Mouse (Mus musculus) heart, adult 11 months (tissue): ENCODE results near the gene Abr.
A peak's percentile ranks its signal among the peaks of the same experiment; 100 is the strongest.

ENCODE experiments used
- DNase-seq: peaks from one replicate; pipeline ENCODE4 v3.0.0; 2022

Gene Abr

DNA sequence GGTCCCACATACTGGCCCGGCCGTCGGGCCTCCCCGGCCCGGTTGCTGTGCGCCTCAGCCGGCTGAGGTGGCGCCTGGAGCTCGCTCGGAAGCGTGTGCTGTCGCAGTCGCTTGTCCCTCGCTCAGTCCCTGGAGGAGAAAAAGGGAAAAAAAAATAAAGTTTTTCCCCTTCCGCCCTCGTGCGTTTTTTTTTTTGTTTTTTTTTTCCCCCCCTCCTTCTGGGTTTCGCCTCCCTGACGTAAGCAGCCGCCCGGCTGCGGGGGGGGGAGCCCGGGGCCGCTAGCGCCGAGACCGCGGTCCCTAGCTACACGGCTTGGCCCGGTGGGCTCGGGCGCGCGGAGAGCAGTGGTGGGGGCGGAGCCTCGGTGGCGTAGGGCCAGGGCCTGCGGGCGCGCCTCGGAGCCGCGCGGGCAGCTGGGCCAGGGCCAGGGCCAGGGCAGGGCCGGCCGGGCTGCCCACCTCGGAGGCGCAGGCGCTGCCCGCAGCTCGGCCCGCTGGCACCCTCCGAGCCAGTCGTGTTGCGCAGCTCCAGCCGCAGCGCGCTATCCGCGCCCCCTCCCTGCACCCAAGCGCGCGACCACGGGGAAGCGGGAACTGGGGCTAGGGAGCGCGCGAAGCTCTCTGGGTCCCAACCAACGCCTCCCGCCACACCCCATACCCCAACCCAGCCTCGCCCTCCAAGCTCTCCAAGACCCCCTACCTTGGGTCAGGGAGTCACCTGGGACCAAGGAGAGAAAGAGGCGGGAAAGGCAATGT, 1.3 kb upstream of the Abr start:
- DNase-seq: peak; percentile 96

GRCm38 (mm10) chr11:76622566-76623205, 572 bp upstream of the Abr start:
- DNase-seq: peak; percentile 93

GRCm38 (mm10) chr11:76618134-76618533, 4.0 kb downstream of the Abr start:
- no peak for DNase-seq

DNA sequence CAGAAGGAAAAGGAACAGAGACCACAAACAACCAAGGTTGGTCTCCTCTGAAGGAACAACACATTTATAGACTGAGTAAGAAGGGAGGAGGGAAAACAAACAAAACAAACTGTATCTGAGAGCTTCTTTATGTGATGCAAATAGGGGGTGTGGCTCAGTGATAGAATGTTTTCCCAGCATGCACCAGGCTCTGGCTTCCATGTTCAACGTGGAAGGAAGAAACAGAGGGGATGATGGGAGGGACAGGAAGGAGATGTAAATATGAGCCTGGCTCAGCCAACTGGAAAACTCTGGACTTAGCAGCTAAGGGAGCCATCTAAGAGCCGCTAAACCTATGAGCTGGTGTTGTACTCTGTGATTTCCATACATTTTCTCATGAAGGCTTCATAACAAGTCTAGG, 7.9 kb downstream of the Abr start:
- DNase-seq: no peak

- no peak for DNase-seq
Measured at GRCm38 (mm10) chr11:76612638-76613104, 9.4 kb downstream of the Abr start.

DNA sequence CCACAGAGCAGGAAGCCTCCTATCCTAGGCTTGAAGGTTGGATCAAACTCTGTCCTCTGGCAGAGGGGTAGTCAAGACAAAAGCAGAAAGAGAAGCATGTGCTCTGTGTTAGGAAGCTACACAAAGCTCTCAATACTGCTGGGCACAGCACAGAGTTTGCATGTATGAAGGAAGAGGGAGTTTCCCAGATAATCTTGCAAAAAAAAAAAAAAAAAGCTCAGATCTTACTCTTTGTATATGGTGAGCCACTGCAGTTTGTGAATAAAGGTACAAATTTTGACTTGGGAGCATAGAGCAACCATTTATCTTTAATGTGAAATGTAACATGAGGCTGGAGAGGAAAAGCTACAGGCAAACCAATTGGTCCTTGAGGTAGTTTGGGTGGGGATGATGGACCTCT, 11.2 kb downstream of the Abr start:
- DNase-seq: no peak

GRCm38 (mm10) chr11:76606521-76606920, 15.6 kb downstream of the Abr start:
- no peak for DNase-seq

GRCm38 (mm10) chr11:76599219-76599618, 22.9 kb downstream of the Abr start:
- DNase-seq: no peak

GRCm38 (mm10) chr11:76598757-76599156, 23.4 kb downstream of the Abr start:
- DNase-seq: no peak

DNA sequence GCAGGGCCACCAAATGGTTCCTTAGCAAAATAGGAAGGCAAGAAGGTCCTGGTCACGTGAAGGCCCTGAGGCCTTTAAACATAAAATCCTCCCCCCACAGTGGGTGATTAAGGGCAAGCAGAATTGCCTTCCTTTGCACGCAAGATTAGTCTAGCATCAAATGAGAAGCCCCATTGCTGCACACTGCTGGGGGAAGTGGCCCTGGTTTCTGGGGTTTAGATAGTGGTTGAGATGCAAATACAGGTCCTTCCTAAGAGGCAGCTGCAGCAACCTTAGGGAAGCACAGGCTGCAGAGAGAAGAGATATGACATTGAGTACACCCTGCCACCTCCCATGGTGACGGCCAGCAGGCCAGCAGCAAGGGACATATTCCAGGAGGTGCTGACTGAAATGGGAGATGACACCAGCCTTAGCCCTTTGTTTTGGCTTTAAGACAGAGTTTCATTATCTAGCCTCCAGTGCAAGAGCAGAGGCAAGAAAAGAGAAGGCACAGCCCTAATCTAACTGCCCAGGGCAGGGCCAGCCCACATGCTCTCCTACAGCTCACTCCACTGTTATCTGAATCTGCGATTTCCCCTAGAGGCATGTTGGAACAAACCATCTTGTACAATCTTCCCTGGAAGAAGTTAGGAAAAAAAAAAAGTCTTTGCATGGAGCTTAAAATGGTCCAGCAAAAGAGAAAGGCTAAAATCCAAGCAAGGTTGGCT, 28.3 kb downstream of the Abr start:
- no peak for DNase-seq

- DNase-seq: no peak
Measured at GRCm38 (mm10) chr11:76589746-76590145, 32.4 kb downstream of the Abr start.

- DNase-seq: no peak
Measured at GRCm38 (mm10) chr11:76588632-76589485, 33.3 kb downstream of the Abr start.

DNA sequence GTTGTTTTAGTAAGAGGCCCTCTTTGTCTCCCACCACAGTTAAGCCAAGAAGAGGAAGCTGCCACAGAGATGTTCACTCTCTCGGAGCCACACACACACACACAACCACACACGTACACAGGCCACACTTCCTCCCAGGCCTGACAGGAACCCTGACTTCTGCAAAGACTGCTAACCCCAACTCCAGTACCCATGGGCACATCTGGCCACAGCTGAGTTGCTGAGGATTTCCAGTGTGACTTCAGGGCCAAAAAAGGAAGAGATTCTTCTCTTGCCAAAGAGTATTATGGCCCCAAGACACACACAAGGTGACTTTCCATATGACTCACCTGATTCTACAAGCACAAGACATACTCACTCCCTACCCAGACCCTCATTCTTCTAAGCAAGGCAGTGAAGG, 34.1 kb downstream of the Abr start:
- DNase-seq: peak; percentile 96

- DNase-seq: peak; percentile 94
Measured at GRCm38 (mm10) chr11:76587333-76587732, 34.8 kb downstream of the Abr start.

DNA sequence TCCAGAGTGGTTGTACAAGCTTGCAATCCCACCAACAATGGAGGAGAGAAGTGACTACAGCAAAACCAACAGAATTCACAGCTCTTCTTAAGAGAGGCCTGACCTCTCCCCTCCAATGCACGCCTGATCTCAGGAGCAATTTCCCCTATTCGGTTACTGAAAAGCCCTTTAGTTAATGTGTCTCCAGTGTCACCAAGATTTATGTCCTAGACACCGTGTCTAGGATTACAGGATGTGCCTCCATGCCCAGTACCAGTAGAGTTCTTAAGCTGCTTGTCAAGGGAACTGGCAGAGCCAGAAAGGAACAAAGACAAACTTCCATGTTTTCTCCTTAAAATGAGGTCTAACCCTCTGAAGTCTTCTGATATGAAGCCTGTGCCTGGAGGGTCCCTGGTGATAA, 36.0 kb downstream of the Abr start:
- DNase-seq: no peak

DNA sequence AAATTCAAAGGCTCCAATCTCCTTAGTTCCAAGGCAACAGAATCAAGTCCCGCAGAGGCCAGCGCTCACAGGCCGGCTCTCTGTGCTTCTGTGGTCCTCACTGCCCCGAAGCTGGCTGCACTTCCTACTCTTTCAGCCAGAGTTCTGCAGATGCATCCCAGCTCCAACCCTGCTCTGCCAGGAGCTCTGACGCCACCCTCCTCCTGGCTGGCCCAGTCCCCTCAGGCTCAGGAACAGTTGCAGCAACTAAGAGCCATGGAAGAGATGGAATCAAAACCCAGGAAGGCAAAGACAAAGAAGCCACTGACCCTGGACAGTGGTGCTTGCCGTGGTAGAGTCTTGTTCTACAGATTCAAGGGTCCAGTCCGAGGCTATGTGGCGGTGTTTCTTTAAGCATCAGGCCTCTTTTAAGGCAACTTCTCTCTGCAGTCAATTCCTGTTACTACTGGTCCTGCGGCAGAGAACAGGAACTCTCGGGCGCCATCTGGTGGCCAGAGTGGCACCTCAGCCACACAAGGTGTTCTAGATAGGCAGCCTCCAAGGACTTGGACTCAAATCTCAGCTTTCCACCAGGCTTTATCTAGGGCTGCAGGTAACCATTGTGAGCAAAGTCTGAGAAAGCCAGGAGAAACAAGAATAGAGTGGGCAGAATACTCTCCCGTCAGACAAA, 44.4 kb downstream of the Abr start:
- peak; percentile 95 for DNase-seq

- DNase-seq: no peak
Measured at GRCm38 (mm10) chr11:76572820-76573385, 49.2 kb downstream of the Abr start.

GRCm38 (mm10) chr11:76571613-76571929, 50.5 kb downstream of the Abr start:
- no peak for DNase-seq

DNA sequence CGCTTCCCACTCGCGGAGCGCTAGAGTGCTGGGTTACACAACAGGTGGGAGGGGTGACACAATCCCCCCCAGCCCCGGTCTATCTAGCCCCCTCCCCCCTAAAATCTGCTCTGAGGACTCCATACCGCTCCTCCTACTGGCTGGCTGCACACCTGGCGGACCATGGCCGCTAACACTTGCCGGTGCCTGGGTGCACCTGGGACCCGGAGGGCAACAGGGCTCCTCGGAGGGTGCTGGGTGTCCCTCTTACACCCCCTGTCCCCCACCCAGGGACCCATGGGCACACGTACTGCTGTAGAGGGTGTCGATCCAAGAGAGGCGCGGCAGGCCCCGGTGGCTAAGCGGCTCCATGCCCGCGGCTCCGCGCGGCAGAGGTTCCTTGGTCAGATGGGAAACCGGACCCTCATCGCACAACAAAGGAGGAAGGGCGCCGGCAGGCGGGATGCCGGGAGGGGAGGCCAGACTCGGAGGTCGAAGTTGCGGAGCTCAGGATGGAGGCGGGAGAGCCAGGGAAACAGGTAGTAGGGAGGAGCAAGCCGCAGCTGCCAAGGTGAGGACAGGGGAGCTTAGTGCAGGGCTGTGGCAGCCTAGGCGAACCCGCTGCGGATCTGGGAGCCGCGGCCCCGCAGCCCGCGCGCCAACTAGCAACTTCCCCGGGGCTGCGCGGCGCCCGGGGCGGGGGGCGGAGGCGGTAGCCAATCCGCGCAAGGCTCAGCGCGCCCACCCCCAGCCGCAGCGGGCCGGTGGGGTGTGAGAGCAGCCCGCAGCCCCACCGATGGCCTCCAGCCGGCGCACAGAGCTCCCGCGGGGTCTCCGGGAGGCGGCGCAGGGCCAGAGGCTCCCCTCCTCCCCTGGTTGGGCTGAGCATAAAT, 51.1 kb downstream of the Abr start:
- no peak for DNase-seq

DNA sequence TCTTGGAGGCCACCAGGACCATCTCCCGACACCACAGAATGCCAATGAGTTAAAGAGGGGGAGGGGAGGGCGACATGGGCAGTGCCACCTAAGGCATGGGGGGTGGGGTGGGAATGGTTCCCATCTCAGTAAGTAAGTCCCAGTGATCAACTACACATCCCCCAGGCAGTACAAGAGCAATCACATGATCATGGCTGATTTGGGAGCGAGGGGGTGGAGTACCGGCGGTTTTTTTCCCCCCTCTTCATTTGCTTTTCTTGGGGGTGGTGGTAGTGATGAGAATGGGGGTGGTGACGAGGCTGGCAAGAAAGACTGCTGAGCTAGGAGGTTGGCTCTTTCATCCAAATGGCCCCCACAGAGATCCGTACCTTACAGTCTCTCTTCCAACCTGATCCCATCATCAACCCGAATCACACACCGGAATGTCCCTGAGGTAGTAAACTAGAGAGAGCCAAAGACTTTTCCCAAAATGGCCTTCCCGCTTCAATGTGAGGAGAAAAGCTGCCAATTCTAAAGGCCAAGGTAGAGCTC, 51.8 kb downstream of the Abr start:
- DNase-seq: no peak

GRCm38 (mm10) chr11:76569436-76569835, 52.7 kb downstream of the Abr start:
- DNase-seq: no peak
